Mouse (Mus musculus): ENCODE results near the gene Cd101. TPM values are rescaled to one million over a fixed set of nuclear protein-coding genes. Genes with fewer than 3 reads are reported as not detected.

Gene Cd101
- total RNA-seq, 2 experiments from 2014 or later: 0.34 to 0.48 TPM

GRCm38 (mm10) chr3:101044686-101045085 lies 15.3 kb upstream of the Cd101 start:
- intact Hi-C loops (cut with DNase I): no loop called here
- no peak for DNase-seq

DNA sequence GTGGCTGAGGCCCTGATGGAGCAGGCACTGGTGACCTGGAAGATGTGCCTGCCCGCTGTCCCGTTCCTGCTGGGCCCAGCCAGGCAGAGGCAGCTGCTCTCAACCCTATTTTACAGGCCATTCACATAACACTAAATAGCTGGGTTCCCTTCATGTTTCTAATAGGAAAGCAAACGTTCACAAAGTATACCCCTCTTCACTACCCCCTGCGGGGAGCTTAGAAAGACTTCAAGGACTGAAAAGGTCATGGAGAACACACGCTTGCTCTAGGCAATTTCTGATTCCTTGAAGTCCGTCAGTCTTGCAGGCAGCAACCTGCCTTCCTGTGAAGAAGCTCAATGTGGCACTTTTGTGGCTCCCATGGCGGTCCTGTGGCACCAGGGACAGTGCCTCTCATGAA lies 12.6 kb upstream of the Cd101 start:
- DNase-seq: no peak
- intact Hi-C loops (cut with DNase I): no loop called here

GRCm38 (mm10) chr3:101037984-101038545 lies 8.7 kb upstream of the Cd101 start:
- no peak for DNase-seq
- intact Hi-C loops (cut with DNase I): no loop called here

- no peak for DNase-seq
- intact Hi-C loops (cut with DNase I): no loop called here
These were observed 6.6 kb upstream of the Cd101 start for GRCm38 (mm10) chr3:101036001-101036400.

DNA sequence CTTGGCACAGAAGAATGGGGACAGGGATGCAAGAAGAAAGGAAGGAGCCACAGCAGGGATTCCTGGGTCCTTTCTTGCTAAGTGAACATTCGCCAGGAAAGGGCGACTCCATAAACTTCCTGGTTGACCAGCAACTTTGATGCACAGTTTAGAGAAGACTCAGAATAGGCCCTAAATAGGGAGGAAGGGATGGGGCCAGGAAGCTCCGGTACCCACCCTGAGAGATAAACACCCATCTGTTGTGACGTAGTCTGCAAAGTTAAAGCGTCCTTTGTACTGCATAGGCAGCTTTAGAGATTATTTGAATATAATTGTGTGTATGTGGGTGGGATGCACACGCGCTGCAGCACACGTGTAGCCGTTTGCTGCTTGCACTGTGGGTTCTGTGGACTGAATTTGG lies 5.2 kb upstream of the Cd101 start:
- DNase-seq: no peak
- intact Hi-C loops (cut with DNase I): no loop called here

DNA sequence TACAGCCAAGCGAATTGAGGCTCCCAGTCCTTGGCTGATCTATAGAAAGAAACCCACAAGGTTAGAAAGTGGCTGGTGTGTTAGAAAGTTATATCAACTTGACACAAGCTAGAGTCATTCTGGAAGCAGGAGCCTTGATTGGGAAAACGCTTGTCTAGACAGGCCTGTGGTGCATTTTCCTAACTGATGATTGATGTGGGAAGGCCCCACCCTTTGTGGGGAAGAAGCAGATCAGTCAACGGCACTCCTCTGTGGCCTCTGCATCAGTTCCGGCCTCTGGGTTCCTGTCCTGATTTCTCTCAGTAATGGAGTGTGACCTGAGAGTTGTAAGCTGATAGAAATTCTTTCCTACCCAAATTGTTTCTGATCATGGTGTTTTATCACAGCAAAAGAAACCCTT lies 4.3 kb upstream of the Cd101 start:
- intact Hi-C loops (cut with DNase I): no loop called here
- DNase-seq: no peak

DNA sequence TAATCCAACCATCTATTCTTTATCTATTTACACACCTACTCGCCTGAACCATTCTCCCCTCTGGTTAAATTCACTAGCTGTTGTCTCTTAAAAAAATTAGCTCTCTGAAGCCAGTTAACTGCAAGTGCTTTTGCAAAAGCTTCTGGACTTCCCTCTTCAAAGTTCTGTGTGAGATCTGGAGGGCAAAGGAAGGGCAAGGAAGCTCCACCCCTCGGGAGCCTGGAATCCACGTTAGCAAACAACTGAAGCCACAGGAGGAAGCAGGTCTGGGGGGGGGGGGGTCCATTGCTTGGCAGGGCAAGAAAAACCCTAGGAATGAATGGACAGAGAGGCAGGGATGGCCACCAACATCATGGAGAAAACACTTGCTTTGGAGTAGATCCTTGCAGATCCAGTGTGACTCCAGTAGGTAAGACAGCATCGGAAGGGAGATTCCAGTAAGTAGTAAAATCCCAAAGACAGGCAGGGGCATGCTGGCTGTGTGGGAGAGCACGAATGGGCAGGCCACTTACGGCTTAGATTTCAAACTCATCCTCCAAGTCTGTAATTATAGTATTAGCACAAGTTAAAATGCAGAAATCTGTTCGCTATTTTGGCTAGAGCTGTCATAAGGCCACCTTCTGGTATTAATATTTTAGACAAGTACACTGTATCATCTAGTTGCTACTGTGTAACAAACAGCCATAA lies 2.2 kb upstream of the Cd101 start:
- DNase-seq: no peak
- intact Hi-C loops (cut with DNase I): no loop called here

DNA sequence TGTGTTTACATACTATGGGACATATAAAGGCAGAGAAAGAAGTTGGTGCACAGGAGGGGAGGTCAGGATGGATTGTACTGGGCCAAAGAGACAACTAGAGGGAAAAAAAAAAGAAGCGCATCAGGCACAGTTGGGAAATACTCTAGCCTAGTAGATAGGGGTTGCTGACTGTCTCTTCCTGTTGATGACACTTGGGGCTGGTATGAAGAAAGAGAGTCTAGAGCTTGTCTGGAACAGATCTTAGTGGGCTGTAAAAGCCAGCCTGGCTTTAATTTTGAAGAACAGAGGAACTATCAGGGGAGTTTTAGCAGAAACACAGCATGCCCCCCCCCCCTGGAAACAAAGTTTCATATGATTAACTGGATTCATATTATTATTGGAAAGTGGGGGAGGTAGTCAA lies 1.3 kb upstream of the Cd101 start:
- DNase-seq: no peak
- intact Hi-C loops (cut with DNase I): no loop called here

DNA sequence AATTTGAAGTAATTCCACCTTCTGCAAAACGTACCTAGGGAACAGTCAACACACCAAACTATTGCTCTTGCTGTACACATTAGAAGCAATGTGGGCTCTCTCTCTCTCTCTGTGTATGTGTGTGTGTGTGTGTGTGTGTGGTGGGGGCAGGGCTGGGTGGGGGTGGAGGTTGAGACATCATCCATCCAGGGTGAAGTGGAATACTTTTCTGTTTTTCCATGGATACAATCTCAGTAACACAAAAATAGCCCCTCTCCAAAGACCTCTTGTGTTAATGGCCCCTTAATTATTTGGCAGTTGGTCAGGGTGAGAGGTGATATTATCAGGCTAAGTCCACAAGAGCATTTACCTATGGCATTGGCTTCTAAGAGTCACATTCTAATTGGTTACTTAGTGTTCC lies 2.6 kb downstream of the Cd101 start:
- DNase-seq: no peak
- intact Hi-C loops (cut with DNase I): no loop called here

GRCm38 (mm10) chr3:101022967-101023366 lies 6.4 kb downstream of the Cd101 start:
- no peak for DNase-seq
- intact Hi-C loops (cut with DNase I): no loop called here

DNA sequence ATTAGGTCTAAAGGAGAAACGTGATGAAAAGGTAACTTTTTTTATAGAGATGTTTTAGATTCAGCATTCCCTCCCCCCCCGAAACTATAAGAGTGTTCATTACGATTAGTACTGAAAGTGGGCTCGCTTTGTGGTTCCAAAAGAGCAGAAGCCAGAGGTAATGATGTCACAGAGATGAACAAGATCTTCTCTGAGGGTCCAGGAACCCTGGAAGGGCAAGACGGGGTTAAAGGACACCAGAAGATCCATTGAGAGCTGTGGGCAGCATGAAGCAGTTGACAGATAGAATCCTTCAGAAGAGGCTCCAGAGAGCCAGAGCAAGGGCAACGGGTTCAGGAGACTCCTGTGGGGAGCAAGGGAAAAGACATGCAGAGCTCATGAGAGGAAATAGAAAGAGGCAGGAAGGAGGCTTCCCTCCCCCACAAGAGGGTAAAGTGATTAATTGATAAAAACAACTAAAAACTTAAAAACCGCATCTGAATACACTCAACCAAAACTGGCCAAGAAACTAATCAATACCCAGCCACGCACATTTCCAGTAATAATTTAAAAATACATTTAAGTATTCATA lies 7.8 kb downstream of the Cd101 start:
- no peak for DNase-seq
- intact Hi-C loops (cut with DNase I): no loop called here

DNA sequence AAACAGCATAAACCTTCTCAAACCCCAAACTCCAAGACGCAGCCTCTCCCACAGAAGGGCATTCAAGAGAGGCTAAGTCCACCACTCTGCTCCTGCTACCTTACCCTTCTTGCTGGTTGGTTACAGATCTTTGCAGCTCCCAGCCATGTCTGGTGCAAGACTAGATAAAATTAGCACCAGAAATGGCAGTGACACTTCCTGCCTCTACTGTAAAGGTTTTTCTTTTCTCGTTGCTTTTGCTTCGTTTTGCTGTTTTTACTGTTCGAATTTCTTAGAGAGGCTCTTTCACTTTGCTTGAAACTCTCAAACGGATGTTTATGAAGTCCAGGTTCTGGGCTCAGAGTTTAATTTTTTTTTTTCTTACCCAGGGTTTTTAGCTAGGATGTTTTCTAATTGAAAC lies 8.3 kb downstream of the Cd101 start:
- intact Hi-C loops (cut with DNase I): no loop called here
- no peak for DNase-seq

DNA sequence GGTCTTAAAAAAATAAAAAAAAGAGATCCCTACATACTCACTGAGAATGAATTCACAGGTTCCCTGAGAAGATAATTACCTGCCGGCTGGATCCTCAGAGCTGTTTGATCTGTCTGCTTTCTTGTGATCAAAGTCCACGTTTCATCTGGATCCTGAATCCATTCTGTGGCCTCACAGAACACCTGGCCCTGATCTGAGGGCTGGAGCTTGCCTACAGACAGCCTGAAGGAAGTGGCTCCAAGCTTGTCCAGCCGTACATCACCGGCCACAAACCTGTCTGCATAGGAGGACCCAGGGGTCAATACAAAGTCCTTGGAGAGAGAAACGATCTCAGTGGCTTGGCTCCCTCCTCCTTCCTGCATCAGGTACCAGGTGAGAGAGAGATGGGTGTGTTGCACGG lies 10.9 kb downstream of the Cd101 start:
- no peak for DNase-seq
- intact Hi-C loops (cut with DNase I): no loop called here

DNA sequence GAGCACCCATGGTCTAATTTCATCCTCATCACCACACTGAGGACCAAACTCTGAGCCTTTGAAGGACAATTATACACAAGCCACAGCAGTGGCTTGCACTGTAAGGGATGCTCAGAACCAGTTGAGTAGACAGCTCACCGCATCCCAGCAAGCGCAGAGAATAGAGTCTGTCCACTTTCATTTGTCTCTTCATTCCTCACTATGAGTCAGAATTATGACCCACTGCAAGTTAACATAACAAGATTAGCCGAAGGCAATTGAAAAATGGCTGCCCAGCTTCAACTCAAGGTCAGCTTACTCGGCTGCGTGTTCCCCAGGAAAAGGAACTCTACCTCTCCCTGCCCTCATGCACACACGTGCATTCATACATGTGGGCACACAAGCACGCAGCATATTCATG lies 13.3 kb downstream of the Cd101 start:
- intact Hi-C loops (cut with DNase I): no loop called here
- DNase-seq: no peak

DNA sequence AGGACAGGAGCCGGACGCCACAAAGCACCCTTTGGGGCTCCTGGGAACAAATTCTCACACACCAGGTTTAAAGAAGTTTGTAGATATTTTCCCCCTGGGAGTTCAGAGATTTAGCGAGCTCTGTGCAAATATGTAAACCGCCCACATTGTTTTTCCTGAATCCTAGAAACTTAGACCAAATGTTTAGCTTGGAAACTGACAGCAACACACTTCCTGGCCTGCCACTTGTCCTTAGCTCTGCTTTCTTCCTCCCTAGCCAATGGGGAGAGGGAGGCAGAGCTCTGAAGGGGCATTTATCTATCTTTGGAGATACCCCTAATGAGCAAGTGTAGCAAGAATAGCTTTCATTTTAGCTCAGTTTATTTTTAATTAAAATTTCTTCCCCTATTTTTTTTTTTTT lies 14.1 kb downstream of the Cd101 start:
- no peak for DNase-seq
- intact Hi-C loops (cut with DNase I): no loop called here

DNA sequence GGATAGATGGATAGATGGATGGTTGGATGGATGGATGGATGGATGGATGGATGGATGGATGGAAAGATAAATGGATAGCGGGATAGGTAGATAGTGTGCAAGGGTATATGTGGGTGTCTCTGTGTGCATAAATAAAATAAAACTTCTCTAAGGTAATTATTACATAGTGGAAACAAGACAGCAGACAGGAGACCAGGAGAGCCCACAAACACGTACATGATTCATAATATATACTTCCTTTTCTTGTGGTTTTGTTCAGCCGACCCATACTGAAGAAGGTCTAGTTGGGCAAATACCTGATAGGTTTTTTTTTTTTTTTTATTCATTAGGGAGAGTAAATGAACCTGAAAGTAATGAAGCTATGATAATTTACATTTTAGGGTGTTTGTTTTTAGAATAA lies 15.8 kb downstream of the Cd101 start:
- intact Hi-C loops (cut with DNase I): no loop called here
- no peak for DNase-seq

GRCm38 (mm10) chr3:101013005-101013404 lies 16.4 kb downstream of the Cd101 start:
- no peak for DNase-seq
- intact Hi-C loops (cut with DNase I): no loop called here

DNA sequence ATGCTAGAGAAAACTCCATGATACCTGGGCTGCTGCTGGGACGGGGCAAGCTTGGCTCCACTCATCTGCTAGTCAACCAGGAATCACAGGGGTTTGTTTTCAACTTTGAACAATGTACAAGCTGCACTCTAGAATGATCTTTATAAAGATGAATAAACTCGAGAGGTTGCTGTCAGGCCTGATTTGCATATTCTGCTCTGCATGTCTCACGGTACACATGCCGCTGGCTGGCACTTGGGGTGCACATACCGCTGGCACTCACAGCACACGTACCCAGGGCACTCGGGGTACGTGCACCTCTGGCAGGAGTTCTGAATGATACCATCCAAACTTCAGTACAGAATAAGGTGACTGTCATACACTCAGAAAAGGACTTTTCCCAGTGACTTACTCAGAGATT lies 16.8 kb downstream of the Cd101 start:
- DNase-seq: no peak
- intact Hi-C loops (cut with DNase I): no loop called here

- intact Hi-C loops (cut with DNase I): no loop called here
- peak; percentile 40 for DNase-seq
These were observed 17.2 kb downstream of the Cd101 start for GRCm38 (mm10) chr3:101012131-101012571.

DNA sequence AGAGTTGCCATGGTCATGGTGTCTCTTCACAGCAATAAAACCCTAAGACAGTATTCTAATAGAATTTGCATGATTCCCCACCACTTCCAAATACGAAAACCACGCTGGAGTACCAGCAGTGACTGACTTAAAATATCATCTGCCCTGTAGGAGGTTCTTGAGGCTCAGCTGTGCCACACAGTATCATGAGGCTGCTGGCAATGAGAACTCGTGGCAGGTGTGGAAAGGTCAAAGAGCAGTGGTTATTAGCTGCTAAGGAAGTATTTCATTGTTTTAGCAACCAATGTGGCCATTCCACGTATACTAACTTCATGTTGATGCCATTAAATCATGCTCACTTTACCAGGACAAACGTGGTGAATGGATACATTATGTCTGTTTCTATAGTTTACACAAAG lies 18.2 kb downstream of the Cd101 start:
- intact Hi-C loops (cut with DNase I): no loop called here
- DNase-seq: no peak

- intact Hi-C loops (cut with DNase I): no loop called here
- no peak for DNase-seq
These were observed 18.7 kb downstream of the Cd101 start for GRCm38 (mm10) chr3:101010589-101011202.

GRCm38 (mm10) chr3:101007112-101007782 lies 22.1 kb downstream of the Cd101 start:
- no peak for DNase-seq
- intact Hi-C loops (cut with DNase I): no loop called here
